Mouse (Mus musculus) layer of hippocampus, postnatal 10 days (tissue): ENCODE results near the gene Stfa2l1. TPM values are rescaled to one million over a fixed set of nuclear protein-coding genes. Genes with fewer than 3 reads are reported as not detected.
"Not testable (repeated sequence)": the region's sequence is repeated elsewhere in the genome, so short reads cannot be mapped to it uniquely, and the experiment has no call there.

Experiments used
- DNase-seq, 2 experiments: peaks; one replicate each; pipeline ENCODE4 v3.0.0; 2021; ENCODE audit warnings: low spot score in 2 of 2
- long read RNA-seq: library from polyadenylated mRNA; stranded (forward); transcript quantifications from one replicate; pipeline ENCODE4 v2.0.0, GENCODE M21; 2023
- total RNA-seq, 2 experiments: library from RNA; stranded (reverse); gene quantifications; 2 replicates each; pipeline ENCODE4 v1.2.3; 2021

Stfa2l1 gene
- 1 to 10 TPM in 1 of 2 experiments, not detected in 1; 2.8 TPM for total RNA-seq
- long read RNA-seq: 0 reads

DNA sequence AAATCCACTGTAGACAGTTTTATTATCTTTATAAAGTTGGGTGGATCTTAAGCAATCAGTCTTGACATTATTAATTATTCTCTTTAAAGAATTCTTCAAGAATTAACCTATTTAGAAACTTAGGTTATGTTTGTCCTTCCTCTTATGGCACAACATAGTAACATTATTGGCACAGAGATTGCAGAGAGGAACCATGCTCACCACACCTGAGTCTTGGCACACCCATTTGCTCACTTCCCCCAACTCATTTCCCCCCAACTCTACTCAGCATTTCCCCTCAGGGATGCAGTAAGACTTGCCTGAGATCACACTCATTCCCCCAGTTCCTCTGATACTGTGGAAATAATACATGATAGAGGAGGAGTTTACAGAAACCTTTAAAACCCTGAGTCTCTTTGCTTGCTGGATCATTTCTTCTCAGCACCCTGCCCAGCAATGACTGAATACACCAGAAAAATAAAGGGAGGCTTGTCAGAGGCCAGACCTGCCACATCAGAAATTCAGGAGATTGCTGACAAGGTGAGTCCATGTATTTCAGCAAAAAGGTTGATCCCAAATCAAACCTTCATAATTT, at the start of gene Stfa2l1:
Gene Stfa2l1 (plus strand): TSS at position 410 of the 574 bp plus-strand sequence.
- DNase-seq: no peak

DNA sequence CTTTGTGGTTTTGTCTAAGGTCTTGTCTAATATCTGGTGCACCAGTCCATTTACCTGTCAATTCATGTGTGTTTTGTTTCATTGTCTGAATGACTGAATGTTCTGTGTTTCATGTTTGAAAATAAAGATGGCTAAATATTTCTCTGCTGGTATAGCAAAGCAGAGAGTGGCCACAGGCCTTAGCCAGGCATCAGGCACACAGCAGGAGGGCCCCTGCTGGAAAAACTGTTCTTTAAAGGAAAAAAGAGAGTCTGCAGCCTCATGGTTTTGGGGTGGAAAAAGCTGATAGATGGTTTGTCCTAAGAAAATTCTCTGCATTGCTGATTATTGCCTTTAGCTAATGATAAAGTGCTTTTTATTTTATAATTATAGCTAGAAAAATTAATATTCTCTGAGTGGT, 45.1 kb upstream of the Stfa2l1 start:
- DNase-seq: not testable (repeated sequence)

GRCm38 (mm10) chr16:36115751-36116150, 40.9 kb upstream of the Stfa2l1 start:
- not testable (repeated sequence) for DNase-seq

DNA sequence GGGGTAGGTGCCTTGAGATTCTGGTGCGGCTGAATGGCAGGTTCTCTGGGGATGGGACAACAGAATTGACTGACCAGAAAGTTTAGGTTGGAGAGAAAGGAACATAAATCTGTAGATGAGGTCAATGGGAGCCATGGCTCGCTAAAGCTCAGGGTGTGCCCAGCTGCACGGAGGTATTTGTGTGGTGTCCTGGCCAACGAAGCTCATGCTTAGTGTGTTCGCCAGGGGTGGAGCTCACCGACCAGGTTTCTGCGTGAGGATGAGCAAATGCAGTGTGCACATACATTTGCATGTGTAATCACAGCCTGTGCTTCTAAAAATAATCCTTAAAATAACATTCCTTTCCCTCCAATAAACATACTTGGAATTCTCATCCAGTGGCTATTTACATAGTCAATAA, 28.5 kb upstream of the Stfa2l1 start:
- no peak for DNase-seq

DNA sequence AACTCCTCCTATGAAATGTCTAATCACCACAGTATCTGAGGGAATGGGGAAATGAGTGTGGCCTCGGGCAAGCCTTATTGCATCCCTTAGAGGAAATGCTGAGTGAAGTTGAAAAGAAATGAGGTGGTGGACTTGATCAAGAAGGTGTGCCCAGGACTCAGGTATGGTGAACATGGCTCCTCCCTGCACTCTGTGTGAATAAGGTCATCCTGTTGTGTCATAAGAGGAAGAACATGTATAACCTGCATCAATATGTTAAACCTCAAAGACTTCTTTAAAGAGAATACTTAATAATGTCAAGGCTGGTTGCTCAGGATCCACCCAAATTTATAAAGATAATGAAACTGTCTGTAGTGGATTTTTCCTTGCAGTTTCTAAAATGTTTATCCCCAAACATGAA, 25.5 kb upstream of the Stfa2l1 start, which contains the start of gene Csta1:
Gene Csta1 (minus strand): TSS at position 101 of the 400 bp plus-strand sequence.
- DNase-seq: no peak

- no peak for DNase-seq
Measured at GRCm38 (mm10) chr16:36138201-36138600, 18.4 kb upstream of the Stfa2l1 start.

DNA sequence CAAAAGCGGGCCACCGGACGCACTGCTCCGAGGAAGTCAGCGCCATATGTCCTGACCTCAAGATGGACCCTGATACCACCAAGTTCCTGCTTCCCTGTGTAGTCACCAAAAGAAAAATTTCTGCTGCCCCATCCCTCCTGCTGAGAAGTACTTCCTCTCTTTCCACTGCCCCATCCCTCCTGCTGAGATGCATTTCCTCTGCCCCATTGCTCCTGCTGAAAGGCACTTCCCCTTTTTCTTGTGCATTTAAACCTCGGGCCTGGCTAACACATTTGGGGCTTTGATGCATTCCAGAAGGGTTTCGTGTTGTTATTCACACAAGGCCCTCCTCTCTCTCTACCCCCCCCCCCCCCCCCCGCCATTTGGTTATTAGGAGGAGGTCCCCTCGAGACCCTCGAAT, 11.2 kb downstream of the Stfa2l1 start:
- DNase-seq: not testable (repeated sequence)

DNA sequence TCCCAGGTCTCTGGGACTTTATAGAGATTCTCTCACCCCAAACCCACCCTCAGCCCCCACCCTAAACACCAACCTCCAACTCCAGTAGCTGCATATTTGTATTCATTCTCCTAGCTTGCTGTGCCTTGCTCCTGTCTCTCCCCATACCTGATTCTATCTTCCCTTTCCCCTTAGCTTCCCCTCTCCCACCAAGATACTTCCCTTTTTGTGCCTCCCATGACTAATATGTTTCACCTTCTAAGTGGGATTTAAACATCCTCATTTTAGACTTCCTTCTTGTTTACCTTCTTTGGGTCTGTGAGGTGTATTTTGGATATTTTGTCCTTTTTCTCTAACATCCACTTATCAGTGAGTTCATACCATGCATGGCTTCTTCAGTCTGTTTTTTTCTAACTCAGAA, 19.5 kb downstream of the Stfa2l1 start:
- DNase-seq: no peak

- no peak for DNase-seq
Measured at GRCm38 (mm10) chr16:36179910-36180309, 23.3 kb downstream of the Stfa2l1 start.

GRCm38 (mm10) chr16:36183912-36184311, 27.3 kb downstream of the Stfa2l1 start, which contains the start of gene Gm5483:
TSS of gene Gm5483 (plus strand) at chr16:36184212.
- not testable (repeated sequence) for DNase-seq

GRCm38 (mm10) chr16:36199226-36199625, 42.6 kb downstream of the Stfa2l1 start:
- no peak for DNase-seq

GRCm38 (mm10) chr16:36203846-36204245, 47.2 kb downstream of the Stfa2l1 start:
- no peak for DNase-seq

GRCm38 (mm10) chr16:36205684-36206083, 49.1 kb downstream of the Stfa2l1 start:
- DNase-seq: not testable (repeated sequence)

DNA sequence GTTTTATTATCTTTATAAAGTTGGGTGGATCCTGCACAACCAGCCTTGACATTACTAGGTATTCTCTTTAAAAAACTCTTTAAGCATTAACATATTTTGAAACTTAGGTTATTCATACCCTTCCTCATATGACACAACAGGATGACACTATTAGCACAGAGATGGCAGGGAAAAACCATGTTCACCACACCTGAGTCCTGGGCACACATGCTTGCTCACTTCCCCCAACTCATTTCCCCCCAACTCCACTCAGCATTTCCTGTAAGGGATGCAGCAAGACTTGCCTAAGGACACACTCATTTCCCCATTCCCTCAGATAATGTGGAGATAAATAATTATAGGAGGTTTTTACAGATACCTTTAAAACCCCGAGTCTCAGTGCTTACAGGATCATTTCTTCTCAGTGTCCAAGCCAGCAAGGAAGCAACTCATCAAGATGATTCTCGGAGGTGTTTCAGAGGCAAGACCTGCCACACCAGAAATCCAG, 53.4 kb downstream of the Stfa2l1 start, which contains the start of gene Gm5416:
Gene Gm5416 (plus strand): TSS at position 437 of the 487 bp plus-strand sequence.
- DNase-seq: no peak

Other genes with a start within 250 kb of the Stfa2l1 start
- 1 to 10 TPM; 1.9 to 2.3 TPM for gene Parp9, start 218.3 kb upstream of the Stfa2l1 start, total RNA-seq
- gene Dtx3l, start 217.7 kb upstream of the Stfa2l1 start, total RNA-seq: 1 to 10 TPM; 2.9 to 3.3 TPM
- 100 to 1,000 TPM in 1 of 2 experiments, 10 to 100 TPM in 1; 96.2 to 102 TPM for gene Kpna1, start 178.1 kb upstream of the Stfa2l1 start, total RNA-seq
- 1 to 10 TPM; 4.5 to 5.8 TPM for gene Wdr5b, start 115.6 kb upstream of the Stfa2l1 start, total RNA-seq
- 10 to 100 TPM; 95.2 to 95.4 TPM for gene Fam162a, start 85.2 kb upstream of the Stfa2l1 start, total RNA-seq
- gene Ccdc58, start 85.1 kb upstream of the Stfa2l1 start, total RNA-seq: 10 to 100 TPM; 21.5 to 22.1 TPM
- gene Csta1, start 25.6 kb upstream of the Stfa2l1 start, total RNA-seq: not detected
- 1 to 10 TPM in 1 of 2 experiments, not detected in 1; 3.2 TPM for gene Gm5483, start 27.4 kb downstream of the Stfa2l1 start, total RNA-seq
- not detected for gene Gm5416, start 53.6 kb downstream of the Stfa2l1 start, total RNA-seq
- gene 2010005H15Rik, start 64.7 kb downstream of the Stfa2l1 start, total RNA-seq: not detected
- 1 to 10 TPM in 1 of 2 experiments, not detected in 1; 2.9 TPM for gene Stfa1, start 120.1 kb downstream of the Stfa2l1 start, total RNA-seq
- not detected for gene BC117090, start 177.5 kb downstream of the Stfa2l1 start, total RNA-seq
- 1 to 10 TPM in 1 of 2 experiments, not detected in 1; 4.5 TPM for gene BC100530, start 210.9 kb downstream of the Stfa2l1 start, total RNA-seq